Mouse (Mus musculus): ENCODE data around the gene Glipr1l3. TPM values are rescaled to one million over a fixed set of nuclear protein-coding genes. Genes with fewer than 3 reads are reported as not detected.
"Not testable (repeated sequence)": the region's sequence is repeated elsewhere in the genome, so short reads cannot be mapped to it uniquely, and the experiment has no call there.

Gene Glipr1l3
- polyA plus RNA-seq (2016; fragmentation: Nextera tagmentation; extraction: Ambion mirVana): 0.17 TPM in 1 of 2 replicates, not detected in the other

- H3K27me3 ChIP-seq (ENCODE audit: insufficient read depth, poor library complexity, severe bottlenecking); H3K9me3 ChIP-seq; H3K36me3 ChIP-seq; H3K27ac ChIP-seq: not testable (repeated sequence)
- WGBS: 16% methylated on average over 15 of the region's 15 CpGs
- Histone ChIP-seq H3K4me3 (peak within 1 kb of the TSS; percentile 13; the same call in 1 of the 2 replicates), H3K4me1 (replicated peaks) (peaks cover 15% of the 10 kb centered on the region)
- peak; percentile 87 for DNase-seq (ENCODE audit: low spot score)
Observed at GRCm38 (mm10) chr10:112159882-112160560, at the start of gene Glipr1l3. Gene Glipr1l3 (minus strand): TSS chr10:112160327.

- Histone ChIP-seq H3K27ac (no peak overlapping the region), H3K4me1 (replicated peaks) (no peaks in the 10 kb centered on the region), H3K27me3 (ENCODE audit: insufficient read depth, poor library complexity, severe bottlenecking) (no peaks in the 10 kb centered on the region), H3K4me3 (no peak overlapping the region), H3K9me3 (no peaks in the 10 kb centered on the region), H3K36me3 (no peaks in the 10 kb centered on the region)
- peak; percentile 12 for DNase-seq (ENCODE audit: low spot score)
- WGBS: 63% methylated on average over 2 of the region's 2 CpGs
Observed at GRCm38 (mm10) chr10:112203463-112203862, 43.3 kb upstream of the Glipr1l3 start.

GRCm38 (mm10) chr10:112193919-112194318 lies 33.8 kb upstream of the Glipr1l3 start:
- 88% methylated on average over 2 of the region's 2 CpGs for WGBS
- not testable (repeated sequence) for H3K4me1 ChIP-seq (replicated peaks); H3K27ac ChIP-seq; H3K9me3 ChIP-seq; H3K27me3 ChIP-seq (ENCODE audit: insufficient read depth, poor library complexity, severe bottlenecking); DNase-seq (ENCODE audit: low spot score); H3K4me3 ChIP-seq; H3K36me3 ChIP-seq

DNA sequence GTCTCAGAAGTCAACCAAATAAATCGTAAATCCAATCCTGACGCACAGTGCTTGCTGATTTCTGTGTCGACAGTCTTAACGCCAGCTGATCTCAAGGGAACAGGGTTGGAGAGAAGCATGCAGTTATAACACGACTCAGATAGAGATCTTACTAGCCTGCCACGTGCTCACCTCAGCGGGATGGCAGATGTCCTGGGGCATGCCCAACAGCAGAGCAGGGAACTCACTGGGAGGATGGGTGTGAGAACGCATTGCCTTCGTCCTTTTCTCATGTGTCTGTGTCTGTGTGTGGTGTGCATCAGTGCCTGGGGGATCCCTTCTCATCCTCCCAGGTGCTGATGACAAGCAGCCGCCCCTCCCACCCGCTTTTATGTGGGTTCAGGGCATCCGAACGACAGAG lies 16.9 kb upstream of the Glipr1l3 start:
- H3K4me3 ChIP-seq; H3K4me1 ChIP-seq (replicated peaks); H3K9me3 ChIP-seq; H3K36me3 ChIP-seq; H3K27ac ChIP-seq; H3K27me3 ChIP-seq (ENCODE audit: insufficient read depth, poor library complexity, severe bottlenecking); DNase-seq (ENCODE audit: low spot score): not testable (repeated sequence)
- 36% methylated on average over 13 of the region's 13 CpGs for WGBS

- WGBS: 31% methylated on average over 4 of the region's 4 CpGs
- peak within 1 kb of the TSS; percentile 76 for H3K27ac ChIP-seq
- DNase-seq (ENCODE audit: low spot score): peak; percentile 64
- no peaks in the 10 kb centered on the region for H3K27me3 ChIP-seq (ENCODE audit: insufficient read depth, poor library complexity, severe bottlenecking)
- H3K9me3 ChIP-seq: no peaks in the 10 kb centered on the region
- peaks cover 15% of the 10 kb centered on the region for H3K4me1 ChIP-seq (replicated peaks)
- no peaks in the 10 kb centered on the region for H3K36me3 ChIP-seq
- H3K4me3 ChIP-seq: peak within 1 kb of the TSS; percentile 34
Observed at GRCm38 (mm10) chr10:112163168-112163766, 3.1 kb upstream of the Glipr1l3 start, which contains the start of gene Caps2. Gene Caps2 (plus strand): TSS chr10:112163621.

- H3K27ac ChIP-seq: no peak overlapping the region
- WGBS: 53% methylated on average over 2 of the region's 2 CpGs
- H3K4me3 ChIP-seq: no peak overlapping the region
- no peaks in the 10 kb centered on the region for H3K27me3 ChIP-seq (ENCODE audit: insufficient read depth, poor library complexity, severe bottlenecking)
- H3K9me3 ChIP-seq: no peaks in the 10 kb centered on the region
- no peak for DNase-seq (ENCODE audit: low spot score)
- H3K36me3 ChIP-seq: no peaks in the 10 kb centered on the region
- 0 out of 2 replicates have a peak, but pooled peaks cover 4% of the 10 kb centered on the region for H3K4me1 ChIP-seq (replicated peaks)
Observed at GRCm38 (mm10) chr10:112139834-112140233, 20.3 kb downstream of the Glipr1l3 start.

GRCm38 (mm10) chr10:112138871-112139430 lies 21.2 kb downstream of the Glipr1l3 start:
- Histone ChIP-seq H3K36me3 (no peaks in the 10 kb centered on the region), H3K4me1 (replicated peaks) (0 out of 2 replicates have a peak, but pooled peaks cover 4% of the 10 kb centered on the region), H3K27me3 (ENCODE audit: insufficient read depth, poor library complexity, severe bottlenecking) (no peaks in the 10 kb centered on the region), H3K4me3 (peak overlapping the region; percentile 39), H3K27ac (peak overlapping the region; percentile 74; the same call in 1 of the 2 replicates), H3K9me3 (no peaks in the 10 kb centered on the region)
- WGBS: 46% methylated on average over 6 of the region's 6 CpGs
- no peak for DNase-seq (ENCODE audit: low spot score)

GRCm38 (mm10) chr10:112138050-112138870 lies 21.9 kb downstream of the Glipr1l3 start:
- WGBS: 21% methylated on average over 9 of the region's 9 CpGs
- peak overlapping the region; percentile 39 for H3K4me3 ChIP-seq
- H3K27ac ChIP-seq: peak overlapping the region; percentile 74; the same call in 1 of the 2 replicates
- H3K36me3 ChIP-seq: no peaks in the 10 kb centered on the region
- DNase-seq (ENCODE audit: low spot score): peak; percentile 72
- H3K27me3 ChIP-seq (ENCODE audit: insufficient read depth, poor library complexity, severe bottlenecking): no peaks in the 10 kb centered on the region
- 0 out of 2 replicates have a peak, but pooled peaks cover 4% of the 10 kb centered on the region for H3K4me1 ChIP-seq (replicated peaks)
- no peaks in the 10 kb centered on the region for H3K9me3 ChIP-seq

DNA sequence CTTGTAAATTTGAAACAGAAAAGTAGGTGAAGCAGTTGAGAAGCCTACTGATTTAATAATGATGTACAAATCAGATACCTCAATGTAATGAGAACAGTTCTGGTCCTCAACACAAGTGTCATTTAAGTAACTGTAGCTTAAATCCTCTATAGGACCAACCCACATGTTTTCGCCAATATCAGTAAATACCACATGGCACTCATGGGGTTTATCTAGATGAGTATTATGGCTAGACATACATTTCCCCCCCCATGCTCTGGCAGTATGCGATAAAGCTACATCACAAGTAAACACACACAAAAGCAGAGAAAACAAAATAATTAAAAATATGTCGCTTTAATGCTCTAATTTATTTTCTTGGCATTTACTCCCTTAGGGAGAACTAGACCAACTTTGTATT lies 27.9 kb downstream of the Glipr1l3 start:
- Histone ChIP-seq H3K9me3 (no peaks in the 10 kb centered on the region), H3K27me3 (ENCODE audit: insufficient read depth, poor library complexity, severe bottlenecking) (no peaks in the 10 kb centered on the region), H3K4me1 (replicated peaks) (no peaks in the 10 kb centered on the region), H3K27ac (no peak overlapping the region), H3K4me3 (no peak overlapping the region), H3K36me3 (no peaks in the 10 kb centered on the region)
- WGBS: 91% methylated on average over 3 of the region's 3 CpGs
- DNase-seq (ENCODE audit: low spot score): no peak

DNA sequence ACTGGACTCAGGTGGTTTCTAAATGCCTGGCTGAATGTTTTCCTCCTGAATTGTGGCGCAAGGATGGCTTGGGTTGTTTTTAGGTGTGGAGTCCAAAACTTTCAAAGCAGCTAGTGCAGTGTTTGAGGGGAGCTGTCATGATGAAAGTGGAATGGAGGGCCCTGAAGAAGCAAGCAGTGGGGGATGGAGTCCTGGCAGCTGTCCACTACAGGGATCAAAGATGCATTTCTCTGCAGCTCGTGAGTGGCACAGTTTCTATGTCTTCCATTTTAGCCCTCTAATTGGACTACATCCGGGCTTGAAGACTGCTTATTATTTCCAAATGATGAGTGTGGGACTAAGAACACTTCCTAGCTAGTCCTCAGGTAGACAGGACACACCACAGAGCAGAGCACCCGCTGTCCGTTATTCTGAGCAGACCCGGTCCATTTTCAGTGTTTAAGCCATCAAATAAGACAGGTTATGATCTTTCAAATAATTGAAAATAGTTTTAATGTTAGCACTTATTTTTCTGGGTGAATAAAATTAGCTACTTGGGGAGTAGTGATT lies 32.4 kb downstream of the Glipr1l3 start:
- not testable (repeated sequence) for H3K36me3 ChIP-seq; H3K27ac ChIP-seq; H3K4me3 ChIP-seq; H3K9me3 ChIP-seq; H3K27me3 ChIP-seq (ENCODE audit: insufficient read depth, poor library complexity, severe bottlenecking); DNase-seq (ENCODE audit: low spot score); H3K4me1 ChIP-seq (replicated peaks)
- 82% methylated on average over 6 of the region's 6 CpGs for WGBS

- H3K4me1 ChIP-seq (replicated peaks); H3K4me3 ChIP-seq; H3K36me3 ChIP-seq; DNase-seq (ENCODE audit: low spot score); H3K27me3 ChIP-seq (ENCODE audit: insufficient read depth, poor library complexity, severe bottlenecking); H3K27ac ChIP-seq; H3K9me3 ChIP-seq: not testable (repeated sequence)
- 84% methylated on average over 2 of the region's 2 CpGs for WGBS
Observed at GRCm38 (mm10) chr10:112125090-112125489, 35.0 kb downstream of the Glipr1l3 start.

- no peak for DNase-seq (ENCODE audit: low spot score)
- Histone ChIP-seq H3K27ac (no peak overlapping the region), H3K27me3 (ENCODE audit: insufficient read depth, poor library complexity, severe bottlenecking) (no peaks in the 10 kb centered on the region), H3K36me3 (no peaks in the 10 kb centered on the region), H3K4me3 (no peak overlapping the region), H3K4me1 (replicated peaks) (no peaks in the 10 kb centered on the region), H3K9me3 (no peaks in the 10 kb centered on the region)
- 94% methylated on average over 7 of the region's 7 CpGs for WGBS
Observed at GRCm38 (mm10) chr10:112110401-112110800, 49.7 kb downstream of the Glipr1l3 start.
